Mouse (Mus musculus): ENCODE measurements around the gene Gm10721.
"Not testable (repeated sequence)": the region's sequence is repeated elsewhere in the genome, so short reads cannot be mapped to it uniquely, and the experiment has no call there.

- not testable (repeated sequence) for TF ChIP-seq POLR2A (IDR thresholded peaks at IDR 0.05; ENCODE audit: insufficient read depth, low read depth, low read length); CTCF (IDR thresholded peaks at IDR 0.05)
Measured at GRCm38 (mm10) chr9:3023312-3023984, 10.5 kb downstream of the Gm10721 start, which contains the start of gene Gm10718.

Measured in heart, adult 2 months (tissue).